Mouse (Mus musculus) lung, embryonic 16.5 days (tissue): ENCODE data around the gene Cdc40. TPM values are rescaled to one million over a fixed set of nuclear protein-coding genes. Genes with fewer than 3 reads are reported as not detected.

Experiments
- ATAC-seq: fragments of 200-750 bp; cut with Nextera tagmentation; 2 replicates; pipeline ENCODE4 v1.8.0; 2017; ENCODE audit warnings: low read depth, mild to moderate bottlenecking, moderate library complexity
- H3K27ac ChIP-seq: fragments of 300-500 bp; sonication (generic); 2 replicates; pipeline ENCODE4 v1.5.1; 2014; ENCODE audit warnings: mild to moderate bottlenecking, control low read depth, low read length
- H3K27me3 ChIP-seq: fragments of 300-500 bp; sonication (generic); 2 replicates; pipeline ENCODE4 v1.6.1; 2014; ENCODE audit warnings: low read depth, low read length, mixed read lengths; ENCODE audit not compliant: control insufficient read depth, insufficient read depth
- H3K36me3 ChIP-seq: fragments of 300-500 bp; sonication (generic); 2 replicates; pipeline ENCODE4 v1.6.1; 2014; ENCODE audit warnings: low read length; ENCODE audit not compliant: control insufficient read depth, insufficient read depth
- H3K4me1 ChIP-seq: fragments of 300-500 bp; sonication (generic); replicated peaks from 2 replicates; pipeline ENCODE4 v1.6.1; 2014; ENCODE audit warnings: low read length, mixed read lengths; ENCODE audit not compliant: control insufficient read depth, insufficient read depth
- H3K4me2 ChIP-seq: fragments of 300-500 bp; sonication (generic); 2 replicates; pipeline ENCODE4 v1.6.1; 2014; ENCODE audit warnings: low read depth, low read length, control low read depth
- H3K4me3 ChIP-seq: fragments of 300-500 bp; sonication (generic); 2 replicates; pipeline ENCODE4 v1.5.1; 2014; ENCODE audit warnings: mild to moderate bottlenecking, low read length, control low read depth
- H3K9ac ChIP-seq: fragments of 300-500 bp; sonication (generic); 2 replicates; pipeline ENCODE4 v1.6.1; 2014; ENCODE audit warnings: low read length, control low read depth
- H3K9me3 ChIP-seq: fragments of 300-500 bp; sonication (generic); 2 replicates; pipeline ENCODE4 v1.6.1; 2016; ENCODE audit warnings: low read length; ENCODE audit not compliant: control insufficient read depth
- WGBS: fragments of 180-500 bp; shearing (Covaris S2); extraction: QIAGEN DNeasy Blood & Tissue Kit; methylation state at CpG from one replicate; pipeline ENCODE4 v1.1.7; 2014; 5-methylcytosine and 5-hydroxymethylcytosine counted together
- polyA plus RNA-seq: library from polyadenylated mRNA; unstranded; fragments of >200 nt; fragmentation: Nextera tagmentation; extraction: Ambion mirVana; gene quantifications from 2 replicates; pipeline ENCODE4 v1.2.1, GENCODE M21; 2015

Cdc40 gene
- polyA plus RNA-seq, 1 experiment from 2014 or later, result 33.6 TPM

DNA sequence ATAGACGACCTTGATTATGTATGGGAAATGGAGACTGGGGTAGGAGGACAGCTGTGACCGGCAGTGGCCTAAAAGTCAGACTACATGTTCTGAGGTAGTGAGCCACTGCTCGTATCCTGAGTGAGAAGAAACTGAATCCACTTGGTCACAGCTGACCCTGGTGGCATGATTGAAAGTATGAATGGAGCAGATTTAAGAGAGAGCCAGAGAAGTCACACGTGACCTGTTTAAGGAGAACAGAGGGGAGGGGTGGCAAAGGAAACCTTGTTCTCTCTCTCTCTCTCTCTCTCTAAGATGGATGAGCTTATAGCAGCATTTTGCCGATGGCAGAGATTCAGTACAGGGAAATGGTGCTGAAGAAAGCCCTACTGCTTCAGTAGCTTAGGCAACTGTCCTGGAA is 13.5 kb upstream of the Cdc40 start:
- H3K27me3 ChIP-seq, result no peaks in the 10 kb centered on the region
- H3K4me1 ChIP-seq, result no peaks in the 10 kb centered on the region
- H3K36me3 ChIP-seq, result no peaks in the 10 kb centered on the region
- H3K4me3 ChIP-seq, result no peak overlapping the region
- no peak for ATAC-seq
- H3K9ac ChIP-seq, result no peak overlapping the region
- 53% methylated on average over 5 of the region's 5 CpGs for WGBS
- H3K27ac ChIP-seq, result no peak overlapping the region
- H3K4me2 ChIP-seq, result no peak overlapping the region
- H3K9me3 ChIP-seq, result no peaks in the 10 kb centered on the region

DNA sequence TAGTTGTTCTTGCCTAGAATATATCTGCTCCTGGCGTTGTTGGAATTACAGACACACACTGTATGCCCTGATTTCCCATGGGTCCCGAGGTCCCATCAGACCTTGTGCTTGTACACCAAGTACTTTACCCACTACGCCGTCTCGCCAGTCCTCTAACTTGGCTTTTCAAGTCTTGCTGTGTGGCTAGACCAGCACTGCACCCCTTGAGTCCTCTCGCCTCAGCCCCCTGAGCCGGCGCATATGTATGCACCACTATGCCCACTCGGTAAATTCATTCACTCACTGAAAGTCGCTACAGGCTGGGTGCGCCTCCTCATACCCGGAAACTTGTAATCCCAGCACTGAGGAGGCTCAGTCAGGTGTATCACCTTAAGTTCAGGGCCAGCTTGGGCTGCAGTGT is 12.7 kb upstream of the Cdc40 start:
- ATAC-seq, result no peak
- no peak overlapping the region for H3K4me3 ChIP-seq
- H3K4me2 ChIP-seq, result no peak overlapping the region
- H3K9ac ChIP-seq, result no peak overlapping the region
- WGBS, result 89% methylated on average over 12 of the region's 12 CpGs
- H3K4me1 ChIP-seq, result no peaks in the 10 kb centered on the region
- no peaks in the 10 kb centered on the region for H3K36me3 ChIP-seq
- no peaks in the 10 kb centered on the region for H3K9me3 ChIP-seq
- H3K27me3 ChIP-seq, result no peaks in the 10 kb centered on the region
- no peak overlapping the region for H3K27ac ChIP-seq

DNA sequence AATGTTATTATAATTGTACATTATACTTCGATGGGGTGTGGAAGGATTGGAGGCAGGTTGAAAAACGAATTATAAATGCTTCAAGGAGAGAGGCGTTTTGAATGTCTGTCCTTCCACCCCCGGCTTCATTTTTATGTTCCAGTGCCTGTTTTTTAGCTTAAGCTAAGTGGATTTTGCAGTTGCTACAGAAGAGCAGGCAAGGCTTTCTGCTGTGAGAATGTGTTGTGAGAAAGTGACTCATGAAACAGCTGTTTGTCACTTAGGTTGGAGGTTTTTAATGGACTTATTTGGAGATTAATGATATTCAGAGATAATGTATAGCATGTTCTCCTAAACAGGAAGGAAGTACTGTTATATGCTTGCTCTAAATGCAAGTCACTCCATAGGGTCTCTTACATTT is 6.0 kb upstream of the Cdc40 start:
- Histone ChIP-seq H3K36me3 (no peaks in the 10 kb centered on the region), H3K4me3 (no peak overlapping the region), H3K9me3 (no peaks in the 10 kb centered on the region), H3K27me3 (no peaks in the 10 kb centered on the region), H3K9ac (no peak overlapping the region), H3K4me2 (no peak overlapping the region), H3K27ac (no peak overlapping the region), H3K4me1 (no peaks in the 10 kb centered on the region)
- ATAC-seq, result no peak
- WGBS, result 80% methylated on average over 4 of the region's 4 CpGs

DNA sequence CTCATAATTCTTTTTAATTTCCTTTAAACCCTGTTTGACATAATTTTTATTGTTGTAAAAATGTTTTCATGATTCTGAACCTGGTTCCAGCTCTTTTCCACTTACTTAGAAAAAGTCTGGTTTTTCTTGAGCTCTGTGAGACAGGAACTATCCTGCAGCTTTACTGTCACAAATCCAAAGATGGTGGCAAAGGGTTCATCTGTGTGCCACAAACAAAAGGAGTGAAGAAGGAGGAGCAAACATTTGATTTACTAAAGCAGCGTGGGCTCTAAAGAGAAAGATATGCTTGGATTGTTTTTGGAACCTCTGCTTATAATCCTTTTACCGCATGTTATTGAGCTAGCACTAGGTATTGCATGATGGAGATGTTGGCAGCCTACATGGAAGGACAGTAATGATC is 4.2 kb upstream of the Cdc40 start:
- no peaks in the 10 kb centered on the region for H3K36me3 ChIP-seq
- no peak overlapping the region for H3K4me3 ChIP-seq
- H3K9me3 ChIP-seq, result no peaks in the 10 kb centered on the region
- H3K9ac ChIP-seq, result no peak overlapping the region
- WGBS, result 78% methylated on average over 2 of the region's 2 CpGs
- no peaks in the 10 kb centered on the region for H3K27me3 ChIP-seq
- ATAC-seq, result no peak
- no peaks in the 10 kb centered on the region for H3K4me1 ChIP-seq
- H3K27ac ChIP-seq, result no peak overlapping the region
- H3K4me2 ChIP-seq, result no peak overlapping the region

DNA sequence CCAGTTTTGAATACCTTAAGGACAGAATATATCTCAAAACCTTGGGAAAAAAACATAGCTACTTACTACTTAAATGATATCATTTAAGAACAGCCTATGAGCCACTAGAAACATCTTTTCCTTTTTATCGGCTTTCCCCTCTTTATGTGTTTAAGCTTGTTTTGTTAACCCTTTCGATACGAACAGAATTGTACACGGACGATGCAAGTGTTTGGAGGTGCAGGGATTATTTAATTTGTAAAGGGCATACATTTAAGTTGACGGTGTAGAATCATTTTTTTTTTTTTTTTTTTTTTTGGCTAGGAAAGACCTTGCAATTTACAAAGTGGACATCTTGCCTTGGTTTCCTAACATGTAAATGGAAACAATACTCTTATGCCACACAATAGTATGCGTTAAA is 2.3 kb upstream of the Cdc40 start:
- whole genome bisulfite sequencing, result 68% methylated on average over 7 of the region's 7 CpGs
- H3K4me2 ChIP-seq, result no peak overlapping the region

DNA sequence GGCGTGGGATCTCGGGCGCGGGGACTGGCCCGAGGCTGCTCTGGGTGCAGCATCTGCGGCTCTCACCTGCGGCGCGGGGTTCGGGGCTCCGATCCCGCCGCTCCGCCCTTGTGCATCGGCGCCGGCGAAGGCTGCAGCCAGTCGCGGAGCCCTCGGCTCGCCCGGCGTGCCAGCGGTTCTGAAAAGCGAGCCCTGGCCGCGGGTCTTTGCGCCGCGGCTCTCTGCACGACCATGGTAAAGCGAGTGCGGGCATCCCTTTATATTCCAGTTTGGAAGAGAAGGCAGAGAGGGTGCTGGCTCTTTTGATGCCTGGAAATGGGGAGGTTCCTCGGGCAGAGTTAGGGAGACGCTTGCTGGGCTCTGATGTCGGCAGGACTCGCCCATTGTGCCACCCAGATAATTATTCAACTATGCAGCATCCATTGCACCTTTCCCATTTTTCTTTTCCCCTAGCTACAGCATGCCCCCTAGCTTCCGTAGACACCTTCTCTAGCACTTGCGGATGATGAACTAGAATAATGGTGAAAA is 1.2 kb upstream of the Cdc40 start:
- Histone ChIP-seq H3K4me3 (peak overlapping the region; percentile 90), H3K27ac (no peak overlapping the region), H3K4me1 (peaks cover 7% of the 10 kb centered on the region), H3K9me3 (no peaks in the 10 kb centered on the region), H3K36me3 (0 out of 2 replicates have a peak, but pooled peaks cover 2% of the 10 kb centered on the region), H3K27me3 (no peaks in the 10 kb centered on the region), H3K4me2 (peak overlapping the region; percentile 98), H3K9ac (peak overlapping the region; percentile 86)
- under 1% methylated on average over 36 of the region's 40 CpGs for WGBS
- 0 out of 2 replicates have a peak, but pooled peaks have one; percentile 4 for ATAC-seq

More for the DNA sequence above, 2.3 kb upstream of the Cdc40 start:
- Histone ChIP-seq H3K27ac (no peak overlapping the region), H3K36me3 (no peaks in the 10 kb centered on the region), H3K27me3 (no peaks in the 10 kb centered on the region), H3K4me3 (no peak overlapping the region), H3K4me1 (peaks cover 7% of the 10 kb centered on the region), H3K9ac (no peak overlapping the region), H3K9me3 (no peaks in the 10 kb centered on the region)
- no peak for ATAC-seq

DNA sequence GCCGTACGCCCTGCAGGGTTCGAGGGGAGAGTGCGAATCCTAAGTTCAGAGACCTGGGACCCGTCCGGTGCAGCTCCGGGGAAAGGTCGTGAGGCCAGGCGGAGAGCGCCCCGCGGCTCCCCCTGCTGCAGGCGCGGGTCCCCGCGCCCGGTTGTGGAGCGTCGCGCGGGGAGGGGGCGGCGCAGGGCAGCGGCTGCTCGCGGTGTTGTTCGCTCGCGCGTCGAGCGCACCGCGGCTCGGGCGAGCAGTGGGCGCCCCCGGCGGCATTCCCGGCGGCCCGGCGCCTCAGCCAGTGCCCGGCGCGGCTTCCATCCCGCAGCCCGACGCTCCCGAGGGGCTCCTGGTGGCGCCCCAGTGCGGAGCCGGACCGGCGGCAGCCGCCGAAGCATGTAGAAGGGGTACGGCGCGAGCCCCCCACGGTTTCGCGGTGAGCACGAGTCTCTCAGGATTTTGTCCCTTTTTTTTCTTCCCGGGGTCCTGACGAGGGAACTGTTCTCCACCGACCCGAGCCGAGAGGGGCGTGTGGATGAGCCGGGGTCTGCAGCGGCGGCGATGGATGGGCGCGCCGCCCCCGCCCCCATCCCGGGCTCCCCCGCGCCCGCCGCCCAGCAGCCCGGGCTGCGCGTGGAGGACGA is 650 bp upstream of the Cdc40 start:
- Histone ChIP-seq H3K36me3 (0 out of 2 replicates have a peak, but pooled peaks cover 2% of the 10 kb centered on the region), H3K4me1 (peaks cover 7% of the 10 kb centered on the region), H3K27me3 (no peaks in the 10 kb centered on the region), H3K4me3 (peak overlapping the region; percentile 90), H3K9me3 (no peaks in the 10 kb centered on the region), H3K9ac (peak overlapping the region; percentile 86), H3K4me2 (peak overlapping the region; percentile 98), H3K27ac (peak overlapping the region; percentile 85)
- ATAC-seq, result peak; percentile 89
- WGBS, result under 1% methylated on average over 73 of the region's 87 CpGs

DNA sequence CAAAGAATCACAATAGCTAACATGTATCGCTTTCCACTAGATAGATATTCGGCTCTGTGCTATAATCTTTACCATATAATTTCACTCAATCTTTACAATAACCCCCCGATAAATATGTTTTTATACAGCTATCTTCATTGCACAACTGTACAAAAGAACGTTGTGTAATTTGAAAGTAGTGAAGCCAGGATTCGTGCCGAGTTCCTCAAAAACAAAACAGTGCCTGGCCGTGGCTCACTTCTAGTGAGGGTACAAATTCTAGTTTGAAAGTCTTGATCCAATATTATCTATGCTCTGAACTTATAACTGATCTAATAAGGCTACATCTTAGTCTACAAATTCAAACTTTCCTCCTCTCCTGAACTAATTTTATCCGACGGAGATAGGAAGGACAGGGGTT is 778 bp downstream of the Cdc40 start:
- H3K27me3 ChIP-seq, result no peaks in the 10 kb centered on the region
- H3K36me3 ChIP-seq, result 0 out of 2 replicates have a peak, but pooled peaks cover 2% of the 10 kb centered on the region
- WGBS, result 13% methylated on average over 9 of the region's 9 CpGs
- peak overlapping the region; percentile 92 for H3K9ac ChIP-seq
- no peaks in the 10 kb centered on the region for H3K9me3 ChIP-seq
- peaks cover 7% of the 10 kb centered on the region for H3K4me1 ChIP-seq
- peak overlapping the region; percentile 90 for H3K4me3 ChIP-seq
- no peak for ATAC-seq
- peak overlapping the region; percentile 50 for H3K4me2 ChIP-seq
- peak overlapping the region; percentile 72 for H3K27ac ChIP-seq

DNA sequence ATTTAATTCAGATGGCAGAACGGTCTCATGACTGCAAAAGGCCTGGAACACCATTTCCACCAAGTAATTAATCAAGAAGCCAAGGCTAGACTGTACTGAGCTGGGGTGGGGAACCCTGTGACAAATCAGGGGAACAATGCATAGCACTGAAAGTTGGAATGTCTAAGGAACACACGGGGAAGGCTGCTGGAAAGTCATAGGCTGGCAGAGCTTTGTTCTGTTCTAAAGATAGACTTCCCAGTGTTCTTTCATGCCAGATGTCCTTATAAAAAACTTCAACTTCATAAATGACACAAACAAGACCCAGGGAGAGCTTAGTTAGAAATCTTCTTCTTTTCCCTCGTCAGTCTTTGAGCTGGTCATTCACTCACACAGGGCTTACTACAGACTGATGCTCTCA is 1.9 kb downstream of the Cdc40 start:
- Histone ChIP-seq H3K36me3 (0 out of 2 replicates have a peak, but pooled peaks cover 2% of the 10 kb centered on the region), H3K9ac (no peak overlapping the region), H3K9me3 (no peaks in the 10 kb centered on the region), H3K4me3 (no peak overlapping the region), H3K27me3 (no peaks in the 10 kb centered on the region), H3K4me1 (peaks cover 7% of the 10 kb centered on the region), H3K27ac (no peak overlapping the region), H3K4me2 (no peak overlapping the region)
- 67% methylated on average over 3 of the region's 3 CpGs for WGBS
- no peak for ATAC-seq
